Mouse (Mus musculus) erythroblast, embryonic 14.5 days (primary cell): ENCODE data around the gene Ybey.

ENCODE experiments used
- GATA1 ChIP-seq: IDR thresholded peaks from 2 replicates; pipeline ENCODE4 v1.6.1; 2012; ENCODE audit warnings: low read length, inconsistent platforms, mixed read lengths
- TAL1 ChIP-seq: IDR thresholded peaks from 3 replicates; pipeline ENCODE4 v1.6.1; 2012; ENCODE audit warnings: low read length, inconsistent platforms, mixed read lengths

- TF ChIP-seq GATA1: no peak
- no peak for TF ChIP-seq TAL1
Measured at GRCm38 (mm10) chr10:76497522-76497921, 28.6 kb upstream of the Ybey start.
